Mouse (Mus musculus): ENCODE measurements at regions not wholly inside any gene's neighbourhood (a gene's known extent, or its start where the extent isn't known, plus 50 kb on each side); places are given as distances from the start of the nearest gene placed in this dataset.

DNA sequence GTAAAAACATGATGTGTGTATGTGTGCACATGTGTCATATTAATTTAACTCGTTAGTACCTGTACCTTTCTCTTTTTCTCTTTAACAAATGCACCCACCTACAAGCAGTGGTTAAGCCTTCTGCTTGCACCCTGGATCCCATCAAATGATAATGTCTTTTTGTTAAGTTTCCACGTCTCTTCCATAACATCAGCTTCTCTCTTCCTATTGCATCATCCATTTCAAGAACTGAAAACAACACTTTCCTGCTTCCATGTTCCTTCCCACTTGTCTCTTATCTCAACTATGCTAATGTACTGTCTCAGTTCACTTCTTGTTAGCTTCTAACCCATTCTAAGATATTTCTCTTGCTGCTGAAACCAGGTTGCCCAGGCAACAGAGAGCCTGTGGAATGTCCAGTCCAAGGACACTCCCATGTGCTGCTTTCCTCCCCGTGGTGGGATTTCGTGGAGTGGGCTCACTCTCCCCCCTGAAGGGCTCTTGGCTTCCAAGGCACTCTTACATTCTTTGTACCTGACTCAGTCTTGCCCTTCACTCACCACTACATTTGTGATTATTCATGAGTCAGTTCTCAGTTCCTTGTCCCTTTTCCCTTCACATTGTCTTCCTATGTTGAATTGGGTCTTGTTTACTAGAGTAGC lies 479.8 kb upstream of the Nr2f1 start:
- TF ChIP-seq CTCF (IDR thresholded peaks at IDR 0.05; ENCODE audit: borderline replicate concordance, extremely low read depth, insufficient read depth, insufficient read length) (no peak), POLR2A (IDR thresholded peaks at IDR 0.05; ENCODE audit: borderline replicate concordance, extremely low read depth, insufficient read depth, insufficient read length, poor library complexity, severe bottlenecking) (no peak)

Measured in brain, embryonic 14.5 days (tissue).